Mouse (Mus musculus) layer of hippocampus, postnatal 10 days (tissue): ENCODE data around the gene Zscan4-ps3. TPM values are rescaled to one million over a fixed set of nuclear protein-coding genes. Genes with fewer than 3 reads are reported as not detected.
"Not testable (repeated sequence)": the region's sequence is repeated elsewhere in the genome, so short reads cannot be mapped to it uniquely, and the experiment has no call there.

Experiments
- DNase-seq, 2 experiments: peaks; one replicate each; pipeline ENCODE4 v3.0.0; 2021; ENCODE audit warnings: low spot score in 2 of 2
- long read RNA-seq: library from polyadenylated mRNA; stranded (forward); transcript quantifications from one replicate; pipeline ENCODE4 v2.0.0, GENCODE M21; 2023
- total RNA-seq, 2 experiments: library from RNA; stranded (reverse); gene quantifications; 2 replicates each; pipeline ENCODE4 v1.2.3; 2021

The Zscan4-ps3 gene
- not detected for total RNA-seq
- long read RNA-seq = 0 reads

- not testable (repeated sequence) for DNase-seq
Observed at GRCm38 (mm10) chr7:11609008-11609407, at the start of gene Zscan4-ps3. Zscan4-ps3 (plus strand) TSS chr7:11609308.

GRCm38 (mm10) chr7:11617082-11617481 lies 8.0 kb downstream of the Zscan4-ps3 start:
- not testable (repeated sequence) for DNase-seq

Other genes starting within 250 kb of the Zscan4-ps3 start
- gene Zscan4f, start 211.4 kb upstream of the Zscan4-ps3 start, total RNA-seq = not detected
- not detected for gene Zscan4-ps2, start 95.0 kb upstream of the Zscan4-ps3 start, total RNA-seq
- gene Vmn1r72, start 70.8 kb downstream of the Zscan4-ps3 start, total RNA-seq = not detected
- not detected for gene Vmn1r73, start 121.0 kb downstream of the Zscan4-ps3 start, total RNA-seq
- gene Vmn1r74, start 224.7 kb downstream of the Zscan4-ps3 start, total RNA-seq = not detected